Mouse (Mus musculus): ENCODE measurements around the gene Gpr152.
"Not testable (repeated sequence)": the region's sequence is repeated elsewhere in the genome, so short reads cannot be mapped to it uniquely, and the experiment has no call there.

Gpr152 gene

DNA sequence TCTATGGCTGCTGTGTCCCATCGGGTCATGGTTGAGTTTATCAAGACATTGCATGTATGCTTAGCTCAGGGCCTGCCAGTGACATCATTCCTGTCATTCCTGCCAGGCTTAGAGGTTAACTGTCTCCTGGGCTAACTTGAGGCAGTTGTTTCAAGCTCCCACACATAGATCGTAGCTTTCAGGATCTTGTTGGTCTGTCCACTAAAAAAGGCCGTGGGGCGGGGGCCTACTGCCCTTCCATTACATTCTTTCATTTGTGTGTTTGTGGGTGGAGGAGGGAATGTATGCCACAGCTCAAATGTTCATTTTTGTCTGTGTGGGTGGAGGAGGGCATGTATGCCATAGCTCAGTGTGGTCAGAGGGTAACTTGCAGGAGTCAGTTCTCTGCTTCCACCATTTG is 9.5 kb upstream of the Gpr152 start:
- no peak for DNase-seq (ENCODE audit: low read depth, low spot score)

DNA sequence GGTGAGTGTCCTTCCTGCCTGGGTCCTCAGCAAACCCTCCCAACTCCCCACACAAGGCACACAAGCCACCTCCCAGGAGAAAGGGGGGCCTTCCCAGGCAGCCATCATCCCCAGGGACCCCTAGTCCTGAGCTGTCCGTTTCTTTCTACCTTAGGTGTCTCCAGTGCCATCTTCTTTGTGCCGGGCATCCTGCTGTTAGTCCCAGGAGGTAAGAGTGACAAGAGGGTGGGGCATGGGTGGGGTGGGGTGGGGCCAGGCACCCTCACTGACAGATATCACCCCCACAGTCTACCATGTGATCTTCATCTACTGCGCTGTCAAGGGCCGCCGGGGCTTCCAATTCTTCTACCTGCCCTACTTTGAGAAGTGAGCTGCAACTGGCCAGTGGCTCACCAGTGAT is 8.5 kb upstream of the Gpr152 start:
- DNase-seq (ENCODE audit: low read depth, low spot score): no peak

DNA sequence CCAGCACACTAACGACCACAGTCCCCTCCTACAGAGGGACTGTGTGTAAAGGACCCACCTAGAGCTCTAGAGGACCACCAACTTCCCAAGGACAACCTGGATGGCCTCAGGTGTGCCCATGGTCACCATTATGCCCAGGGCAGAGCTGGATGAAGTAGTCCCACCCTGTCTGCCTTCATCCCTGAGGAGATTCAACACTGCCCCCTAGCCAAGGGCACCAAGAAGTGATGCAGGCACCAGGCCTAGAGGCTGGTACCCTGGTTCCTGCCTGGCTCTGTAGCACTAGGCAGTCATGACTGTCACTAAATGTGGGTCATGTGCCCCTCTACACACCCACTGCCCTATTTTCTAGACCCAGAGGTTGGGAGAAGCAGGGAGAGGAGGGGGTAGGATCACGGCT is 7.8 kb upstream of the Gpr152 start:
- no peak for DNase-seq (ENCODE audit: low read depth, low spot score)

DNA sequence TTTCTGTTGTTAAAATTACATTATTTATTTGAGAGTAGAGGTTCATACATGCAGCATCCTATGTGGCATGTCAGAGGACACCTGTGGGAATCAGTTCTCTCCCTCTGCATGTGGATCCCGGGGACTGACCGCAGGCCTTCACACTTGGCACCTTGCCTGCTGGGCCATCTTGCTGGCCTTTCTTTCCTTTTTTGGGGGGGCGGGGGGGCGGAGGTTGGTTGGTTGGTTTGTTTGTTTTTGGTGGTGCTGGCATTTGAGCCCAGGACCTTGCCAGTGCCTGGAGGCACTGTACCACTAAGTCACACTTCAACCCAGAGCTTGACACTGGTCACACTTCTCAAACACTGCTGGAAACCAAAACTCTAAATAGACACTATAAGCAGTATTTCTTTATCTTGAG is 5.2 kb upstream of the Gpr152 start:
- no peak for DNase-seq (ENCODE audit: low read depth, low spot score)

DNA sequence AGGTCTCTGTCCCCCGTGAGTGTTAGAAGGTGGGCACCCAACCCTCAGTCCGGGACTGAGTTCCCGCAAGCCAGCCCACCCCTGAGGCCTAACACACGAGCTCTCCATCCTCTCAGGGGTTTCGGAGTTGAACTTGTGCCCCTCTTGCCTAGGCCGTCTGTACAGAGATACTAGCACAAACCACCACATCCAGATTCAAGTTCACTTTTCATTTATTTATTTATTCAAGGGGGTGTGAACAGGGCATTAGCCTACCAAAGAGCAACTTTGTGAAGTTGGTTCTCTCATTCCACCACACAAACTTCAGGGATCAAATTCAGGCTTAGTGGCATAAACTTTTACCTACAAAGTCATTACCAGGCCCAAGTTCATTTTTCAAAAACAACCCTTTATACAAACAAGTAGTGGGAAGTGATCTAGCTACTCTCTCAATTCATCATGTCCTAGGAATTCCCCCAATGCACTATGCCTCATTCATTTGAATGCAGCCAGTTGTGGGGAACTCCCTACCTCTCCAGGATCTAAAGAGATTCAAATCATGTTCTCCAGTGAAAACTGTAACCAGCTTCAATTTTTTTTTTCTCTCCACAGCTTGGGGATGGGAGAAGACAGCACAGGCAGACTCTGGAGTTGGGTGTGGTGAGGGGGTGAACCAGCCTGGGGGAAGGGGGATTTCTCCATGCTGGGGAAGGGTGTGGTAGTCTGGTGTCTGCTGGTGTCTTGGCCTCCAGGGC is 4.2 kb upstream of the Gpr152 start:
- DNase-seq (ENCODE audit: low read depth, low spot score): not testable (repeated sequence)

DNA sequence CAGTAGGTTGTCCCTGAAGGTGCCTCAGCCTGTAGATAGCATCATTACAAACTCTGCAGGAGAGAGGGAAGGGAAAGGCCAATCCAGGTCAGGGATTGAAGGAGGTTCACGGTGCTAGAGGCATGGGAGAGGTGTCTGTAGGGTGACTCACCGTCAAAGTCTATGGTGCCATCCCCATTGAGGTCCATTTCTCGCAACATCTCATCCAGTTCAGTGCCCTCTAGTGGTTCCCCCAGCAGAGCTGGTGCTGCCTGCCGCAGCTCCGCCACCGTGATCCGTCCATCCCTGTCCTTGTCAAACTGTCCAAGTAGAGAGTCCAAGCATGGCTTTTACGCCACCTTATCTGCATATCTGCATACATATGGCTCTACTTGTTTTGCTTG is 3.6 kb upstream of the Gpr152 start:
- not testable (repeated sequence) for DNase-seq (ENCODE audit: low read depth, low spot score)

DNA sequence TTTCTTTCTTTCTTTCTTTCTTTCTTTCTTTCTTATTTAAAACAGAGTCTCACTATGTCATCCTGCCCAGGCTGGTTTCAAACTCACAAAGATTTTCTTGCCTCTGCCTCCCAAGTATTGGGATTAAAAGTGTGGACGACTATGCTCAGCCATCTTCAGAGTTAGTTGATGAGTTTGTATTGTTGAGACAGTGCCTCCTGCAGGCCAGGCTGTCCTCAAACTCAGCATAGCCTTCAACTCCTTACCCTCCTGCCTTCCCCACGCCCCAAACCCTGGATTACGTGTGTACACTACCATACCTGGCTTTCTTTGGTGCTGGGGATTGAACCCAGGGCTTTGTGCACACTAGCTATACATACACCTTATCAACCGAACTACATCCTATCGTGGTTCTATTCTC is 3.1 kb upstream of the Gpr152 start:
- no peak for DNase-seq (ENCODE audit: low read depth, low spot score)

DNA sequence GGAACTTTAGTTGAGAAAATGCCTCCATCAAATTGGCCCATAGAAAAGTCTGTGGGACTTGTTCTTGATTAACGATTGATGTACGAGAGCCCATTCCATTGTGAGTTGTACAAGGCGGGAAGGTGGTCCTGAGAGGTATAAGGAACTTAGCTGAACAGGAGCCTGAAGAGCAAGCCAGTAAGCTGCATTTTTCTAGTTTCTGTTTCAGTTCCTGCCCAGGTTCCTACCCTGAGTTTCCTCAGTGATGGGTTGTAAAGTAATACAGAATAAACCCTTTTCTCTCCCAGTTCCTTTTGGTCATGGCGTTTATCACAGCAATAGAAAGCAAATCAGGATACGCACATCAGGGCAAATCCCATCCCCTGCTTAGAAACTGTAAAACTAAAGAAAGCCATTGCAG is 1.7 kb upstream of the Gpr152 start:
- no peak for DNase-seq (ENCODE audit: low read depth, low spot score)

DNA sequence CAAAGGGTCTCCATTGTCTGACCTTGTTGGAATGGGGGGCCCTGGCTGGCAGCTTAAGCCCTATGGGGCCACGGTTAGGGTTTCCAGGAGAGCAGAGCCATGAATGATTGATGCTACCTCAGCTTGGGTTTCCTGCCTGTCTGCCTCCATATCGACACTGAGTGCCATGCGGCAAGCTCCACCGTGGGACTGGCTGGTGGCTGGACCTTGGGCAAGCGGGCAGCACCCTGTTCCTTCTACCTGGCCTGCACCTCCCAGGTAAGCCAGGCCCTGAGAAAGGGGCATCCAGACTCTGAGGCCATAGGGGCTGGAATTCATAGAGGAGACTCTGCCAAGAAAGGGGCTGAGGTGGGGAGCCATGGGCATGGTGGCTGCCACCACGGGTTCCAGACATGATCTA is 560 bp downstream of the Gpr152 start:
- DNase-seq (ENCODE audit: low read depth, low spot score): no peak

DNA sequence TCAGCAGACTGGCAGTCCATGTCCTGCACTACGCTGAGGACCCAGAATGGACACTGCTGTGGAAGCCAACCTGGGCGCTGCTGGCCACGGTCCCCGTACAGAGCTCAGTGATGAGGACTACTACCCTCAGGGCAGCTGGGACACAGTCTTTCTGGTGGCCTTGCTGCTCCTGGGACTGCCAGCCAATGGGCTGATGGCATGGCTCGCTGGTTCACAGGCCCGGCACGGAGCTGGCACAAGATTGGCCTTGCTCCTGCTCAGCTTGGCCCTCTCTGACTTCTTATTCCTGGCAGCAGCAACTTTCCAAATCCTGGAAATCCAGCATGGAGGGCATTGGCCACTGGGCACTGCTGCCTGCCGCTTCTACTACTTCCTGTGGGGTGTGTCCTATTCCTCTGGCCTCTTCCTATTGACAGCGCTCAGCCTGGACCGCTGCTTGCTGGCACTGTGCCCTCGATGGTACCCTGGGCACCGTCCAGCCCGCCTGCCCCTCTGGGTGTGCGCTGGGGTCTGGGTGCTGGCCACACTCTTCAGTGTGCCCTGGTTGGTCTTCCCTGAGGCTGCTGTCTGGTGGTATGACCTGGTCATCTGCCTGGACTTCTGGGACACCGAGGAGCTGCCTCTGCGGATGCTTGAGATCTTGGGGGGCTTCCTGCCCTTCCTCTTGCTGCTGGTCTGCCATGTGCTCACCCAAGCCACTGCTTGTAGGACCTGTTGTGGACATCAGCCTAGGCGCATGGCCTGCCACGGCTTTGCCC is 3.0 kb downstream of the Gpr152 start:
- DNase-seq (ENCODE audit: low read depth, low spot score): no peak

DNA sequence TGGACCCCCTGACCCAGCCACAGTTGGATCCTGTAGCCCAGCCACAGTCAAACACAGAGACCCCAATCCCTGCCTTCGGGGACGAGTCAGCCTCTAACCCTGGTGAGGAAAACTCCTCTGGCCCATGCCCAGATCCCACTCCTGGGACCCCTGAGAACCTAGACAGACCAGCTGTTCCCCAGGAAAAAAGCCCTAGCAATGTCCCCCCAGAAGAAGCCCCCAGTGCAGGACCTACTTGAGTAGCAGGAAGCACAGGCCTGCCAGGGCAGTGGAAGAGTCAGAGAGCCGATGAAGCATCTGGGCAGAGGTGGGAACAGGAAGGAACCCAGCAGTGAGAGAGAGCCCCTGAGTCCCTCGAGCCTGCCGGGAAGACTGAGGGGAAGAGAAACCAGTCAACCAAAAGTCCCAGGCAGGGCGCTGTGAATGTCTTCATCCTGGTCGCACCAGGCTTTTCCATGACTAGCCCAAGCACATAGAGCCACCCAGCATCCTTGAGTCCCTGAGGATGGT is 4.2 kb downstream of the Gpr152 start, which contains the start of gene Cabp4:
Cabp4 (minus strand) TSS at position 275 of the 510 bp plus-strand sequence.
- DNase-seq (ENCODE audit: low read depth, low spot score): no peak

DNA sequence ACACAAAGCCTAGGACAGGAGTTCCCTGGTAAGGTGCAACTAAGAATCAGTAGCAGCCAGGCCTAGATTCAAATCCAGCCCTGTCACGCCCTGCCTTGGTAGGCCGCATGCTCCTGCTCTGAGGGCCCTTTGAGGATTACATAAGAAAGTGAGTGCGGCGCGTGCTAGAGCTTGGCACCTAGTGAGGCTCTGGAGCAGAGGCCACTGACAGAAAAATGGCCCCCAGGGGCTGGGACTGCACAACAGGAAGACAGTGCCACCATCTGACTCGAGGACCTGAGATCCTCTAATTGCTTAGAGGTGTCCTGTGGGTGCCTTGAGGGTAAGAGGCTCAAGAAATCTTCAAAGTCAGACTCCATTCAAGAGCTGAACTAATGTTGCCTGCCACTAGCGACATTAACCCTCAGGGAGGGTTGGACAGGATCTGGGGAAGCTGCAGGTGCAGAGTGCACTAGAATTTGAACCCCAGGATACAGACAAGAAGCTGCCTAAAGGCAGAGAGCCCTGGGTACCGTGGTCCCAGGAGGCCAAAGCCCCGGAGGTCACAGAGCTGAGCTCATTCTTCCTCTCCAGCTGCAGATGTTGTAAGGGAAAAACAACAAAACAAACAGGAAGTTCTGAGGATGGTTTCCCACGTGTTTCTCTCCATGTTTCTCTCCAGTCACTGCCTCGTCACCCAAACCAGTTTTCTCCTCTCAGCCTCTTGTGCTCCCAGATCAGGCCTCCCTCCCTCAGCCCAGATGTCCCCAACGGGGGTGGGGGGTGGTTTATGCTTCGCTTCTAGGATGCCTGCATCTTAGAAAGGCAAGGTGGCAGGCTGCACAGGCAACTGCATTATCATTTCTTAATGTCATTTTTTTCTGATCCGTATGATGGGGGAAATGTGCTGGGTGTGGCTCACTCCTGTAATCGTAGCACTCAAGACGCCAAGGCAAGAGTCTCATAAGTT is 5.2 kb downstream of the Gpr152 start:
- DNase-seq (ENCODE audit: low read depth, low spot score): no peak

DNA sequence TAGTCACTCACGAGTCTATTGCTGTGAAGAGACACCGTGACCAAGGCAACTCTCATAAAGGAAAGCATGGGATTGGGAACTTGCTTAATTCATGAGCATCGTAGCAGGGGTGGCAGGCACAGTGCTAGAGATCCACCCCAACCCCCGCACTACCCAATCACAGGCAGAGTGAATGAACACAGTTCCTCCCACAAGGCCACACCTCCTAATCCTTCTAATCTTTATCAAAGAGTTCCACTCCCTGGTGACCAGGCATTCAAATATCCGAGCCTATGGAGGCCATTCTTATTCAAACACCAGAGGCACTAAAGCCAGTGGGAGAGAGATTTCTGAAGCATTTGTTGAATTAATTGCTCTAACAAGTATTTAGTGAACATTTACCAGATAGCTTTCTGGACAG is 6.3 kb downstream of the Gpr152 start:
- no peak for DNase-seq (ENCODE audit: low read depth, low spot score)

DNA sequence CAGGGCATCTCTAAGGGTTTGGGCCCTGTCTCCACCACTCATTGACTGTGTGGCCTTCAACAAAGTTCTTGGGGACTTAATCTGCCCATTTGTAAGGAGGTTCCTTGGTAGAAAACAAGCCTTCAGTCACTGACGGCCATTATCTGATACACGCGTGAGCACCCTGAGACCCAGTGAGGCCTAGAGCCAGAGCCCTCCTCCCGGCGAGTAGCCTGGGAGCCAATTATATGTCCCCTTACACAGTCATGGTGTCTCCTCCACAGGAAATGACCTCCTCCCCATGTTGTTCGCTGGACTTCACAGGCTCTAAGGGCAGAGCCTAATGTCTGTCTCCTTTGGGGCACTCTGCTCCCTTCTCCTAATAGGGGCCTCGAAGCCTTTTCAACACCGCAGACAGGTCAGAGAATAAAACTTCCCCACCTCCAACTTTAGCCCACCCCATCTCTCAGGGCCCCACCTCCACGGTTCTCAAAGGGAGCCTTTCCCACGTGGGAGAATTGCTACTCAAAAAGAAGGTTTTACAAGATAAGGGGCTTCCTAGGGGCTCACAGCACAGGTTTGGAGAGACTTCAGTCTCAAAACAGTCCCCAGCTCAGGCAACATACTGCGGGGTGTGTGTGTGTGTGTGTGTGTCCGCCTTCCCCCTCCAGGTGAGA is 6.9 kb downstream of the Gpr152 start:
- no peak for DNase-seq (ENCODE audit: low read depth, low spot score)

DNA sequence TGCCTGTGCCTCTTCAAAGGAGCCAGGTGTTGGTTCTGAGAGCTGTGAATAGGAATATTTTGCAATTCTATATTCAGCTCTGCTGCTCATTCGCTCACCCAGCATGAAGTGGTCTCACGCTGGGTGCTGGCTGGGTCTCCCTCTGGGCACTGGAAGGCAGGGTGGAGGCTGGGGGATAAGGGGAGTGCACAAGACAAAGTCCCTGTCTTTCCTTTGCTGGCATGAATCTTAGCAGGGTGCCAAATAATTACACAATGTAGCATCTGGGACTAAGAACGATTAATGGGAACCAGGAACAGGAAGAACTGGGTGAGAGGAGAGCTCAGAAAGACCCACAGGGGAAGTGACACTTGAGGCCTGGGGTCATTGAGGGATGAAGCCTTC is 7.4 kb downstream of the Gpr152 start:
- no peak for DNase-seq (ENCODE audit: low read depth, low spot score)

DNA sequence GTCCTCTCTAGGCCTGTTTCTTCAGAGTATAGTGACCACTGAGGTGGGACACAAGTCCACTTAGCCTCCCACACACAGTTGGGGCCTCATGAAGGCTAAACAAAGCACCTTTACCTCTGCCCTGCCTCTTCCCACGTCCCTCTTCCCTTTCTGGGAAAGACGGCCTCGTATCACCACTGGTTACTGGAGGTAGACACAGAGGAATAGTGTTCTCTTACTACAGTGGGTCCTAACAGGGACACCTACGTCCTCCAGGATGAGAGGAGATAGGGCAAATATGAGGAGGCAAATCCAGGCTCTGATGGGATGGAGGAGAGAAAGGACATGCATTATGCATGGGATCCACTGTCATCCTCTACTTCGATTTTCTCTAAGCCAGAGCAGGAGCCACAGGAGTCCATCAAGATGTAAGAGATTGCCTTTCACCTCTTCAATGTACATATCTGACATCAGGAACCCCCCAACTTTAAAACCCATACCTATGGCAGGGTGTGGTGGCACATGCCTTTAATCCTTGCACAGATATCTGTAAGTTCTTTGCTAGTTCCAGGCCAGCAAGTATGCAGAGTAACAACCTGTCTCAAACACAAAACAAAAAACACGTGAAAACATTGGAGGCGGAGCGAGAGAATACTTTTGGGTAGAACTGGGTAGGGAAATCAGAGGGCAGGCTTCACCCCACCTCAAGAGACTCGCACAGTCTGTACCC is 8.3 kb downstream of the Gpr152 start:
- DNase-seq (ENCODE audit: low read depth, low spot score): no peak

DNA sequence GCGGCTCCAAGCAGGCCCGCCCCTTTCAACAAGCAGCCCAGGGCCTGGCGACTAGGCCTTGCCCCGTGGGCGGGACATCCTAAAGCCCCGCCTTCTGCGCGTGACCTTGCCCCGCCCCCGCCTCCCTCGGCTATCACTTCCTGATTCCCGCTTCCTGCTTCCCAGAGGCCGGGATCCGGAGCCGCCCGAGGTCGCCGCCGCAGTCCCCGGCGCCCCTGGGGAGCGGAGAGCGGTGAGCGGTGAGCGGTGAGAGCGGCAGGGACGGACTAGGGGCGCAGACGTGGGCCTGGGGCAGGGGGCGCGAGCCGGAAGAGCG is 8.9 kb downstream of the Gpr152 start, which contains the start of gene Coro1b:
Coro1b (plus strand) TSS at position 129 of the 316 bp plus-strand sequence.
- DNase-seq (ENCODE audit: low read depth, low spot score): peak; percentile 75

DNA sequence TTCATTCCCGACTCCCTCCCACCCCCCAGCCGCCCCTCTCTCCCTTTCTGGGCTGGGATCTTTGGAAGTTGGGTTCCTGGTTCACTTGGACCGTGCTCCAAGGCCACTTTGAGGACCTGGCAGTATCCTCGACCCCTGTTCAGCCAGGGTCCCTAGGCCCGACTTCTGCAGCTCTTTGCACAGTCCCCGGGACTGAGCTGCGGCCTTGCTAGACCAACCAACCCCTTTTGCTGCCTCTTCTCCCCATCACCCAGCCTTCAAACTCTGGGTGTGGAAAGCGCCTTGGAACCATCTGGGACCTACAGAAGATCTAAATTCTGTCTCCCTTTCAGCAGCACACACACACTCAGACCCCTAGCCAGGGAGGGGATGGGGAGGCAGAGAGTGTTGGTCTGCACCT is 9.2 kb downstream of the Gpr152 start:
- DNase-seq (ENCODE audit: low read depth, low spot score): no peak

DNA sequence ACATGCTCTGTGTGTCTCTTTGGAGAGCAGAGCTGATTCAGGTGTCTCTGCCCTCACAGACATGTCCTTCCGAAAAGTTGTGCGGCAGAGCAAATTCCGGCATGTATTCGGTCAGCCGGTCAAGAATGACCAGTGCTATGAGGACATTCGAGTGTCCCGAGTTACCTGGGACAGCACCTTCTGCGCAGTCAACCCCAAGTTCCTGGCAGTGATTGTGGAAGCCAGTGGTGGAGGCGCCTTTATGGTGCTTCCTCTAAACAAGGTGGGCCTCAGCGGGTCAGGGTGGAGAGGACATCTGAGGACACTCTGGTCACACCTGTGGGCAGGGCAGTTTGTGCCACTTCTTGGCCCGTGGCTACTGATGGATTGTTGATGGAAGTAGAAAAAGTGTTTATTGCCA is 9.7 kb downstream of the Gpr152 start:
- no peak for DNase-seq (ENCODE audit: low read depth, low spot score)

DNA sequence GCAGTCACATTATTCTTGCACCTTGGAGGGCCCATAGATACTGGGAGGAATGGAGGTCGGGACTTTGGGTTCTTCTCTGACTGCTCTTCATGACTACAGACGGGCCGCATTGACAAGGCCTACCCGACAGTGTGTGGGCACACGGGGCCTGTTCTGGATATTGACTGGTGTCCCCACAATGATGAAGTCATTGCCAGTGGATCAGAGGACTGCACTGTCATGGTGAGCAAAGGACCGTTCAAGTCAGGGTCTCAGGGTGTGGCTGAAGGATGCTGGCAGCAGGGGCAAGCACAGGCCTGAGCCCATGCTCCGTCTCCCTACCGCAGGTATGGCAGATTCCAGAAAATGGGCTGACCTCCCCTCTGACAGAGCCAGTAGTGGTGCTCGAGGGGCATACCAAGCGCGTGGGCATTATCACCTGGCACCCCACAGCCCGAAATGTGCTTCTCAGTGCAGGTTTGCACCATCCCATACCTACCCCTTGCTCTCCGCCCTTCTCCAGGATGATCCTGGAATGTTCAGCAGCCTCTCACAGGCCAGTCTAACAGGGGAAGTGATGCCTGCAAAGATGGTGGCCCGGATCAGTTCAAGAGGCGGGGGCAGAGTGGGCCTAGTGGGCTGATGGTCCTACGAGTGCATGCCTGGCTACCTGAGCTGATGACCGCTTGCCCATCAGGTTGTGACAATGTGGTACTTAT is 10.3 kb downstream of the Gpr152 start:
- DNase-seq (ENCODE audit: low read depth, low spot score): no peak

Data from retina, adult 2 months (tissue).